Mouse (Mus musculus): ENCODE results near the gene Echdc3.

GRCm38 (mm10) chr2:6232755-6233154 lies 19.9 kb upstream of the Echdc3 start:
- no peak for TF ChIP-seq CTCF (IDR thresholded peaks at IDR 0.05; ENCODE audit: extremely low read depth, insufficient read depth, low read length)
- TF ChIP-seq POLR2A (IDR thresholded peaks at IDR 0.05; ENCODE audit: extremely low read depth, insufficient read depth, low read length) = no peak

Measured in cortical plate, adult 2 months (tissue).